Comparison of ENCODE assay signal across 10 mouse cellular contexts in the genomic region with DNA sequence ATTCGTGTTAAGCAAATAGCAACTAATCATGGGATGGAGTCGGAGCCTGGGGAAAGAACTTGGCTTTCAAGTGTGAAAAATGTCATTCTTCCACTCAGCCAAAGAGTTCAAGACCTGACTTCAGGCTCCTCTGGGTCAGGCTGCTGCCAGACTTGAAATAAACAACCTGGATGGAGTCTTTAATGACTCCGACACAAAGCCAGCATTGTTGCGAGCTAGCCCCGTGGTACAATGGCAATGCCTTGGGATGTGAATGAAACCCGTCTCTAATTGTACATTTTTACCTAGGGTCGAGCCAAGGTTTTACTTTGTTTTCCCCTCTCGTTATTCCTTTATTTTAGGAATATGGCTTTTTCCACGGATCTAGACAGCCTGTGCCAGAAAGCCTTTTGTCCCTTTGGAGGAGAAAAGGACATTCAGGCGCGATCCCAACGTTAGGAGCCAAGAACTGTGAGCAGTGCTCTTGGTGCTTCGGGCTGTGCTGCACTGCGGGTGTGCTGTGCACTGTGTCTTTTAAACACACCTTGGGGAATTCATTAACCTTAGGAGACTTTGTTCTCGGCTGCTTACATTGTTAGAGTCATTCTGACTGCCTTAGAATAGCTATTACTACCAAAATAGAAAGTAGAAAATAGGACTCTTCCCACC.
DNase-seq lines count a peak whose midpoint lies in the region; ATAC-seq and TF ChIP-seq lines count a peak whose summit lies in the region.
"Had no signal": no experiment of that assay in that cellular context is flagged by ENCODE, and none has a peak within 500 bp of the region (broad histone marks: within the 10 kb centered on the region; RNA-seq: fewer than 3 reads in every experiment).

No protein-coding gene starts in this region.

- no peaks in the 10 kb centered on the region for H3K9me3 ChIP-seq in hindbrain, embryonic 10.5 days
- no peaks in the 10 kb centered on the region for H3K9me3 ChIP-seq in hindbrain, postnatal 0 days (ENCODE audit: low read length)

- H3K4me1 ChIP-seq in hindbrain, embryonic 10.5 days (replicated peaks), result peaks cover 13% of the 10 kb centered on the region
- H3K4me1 ChIP-seq in hindbrain, postnatal 0 days (ENCODE audit: insufficient read depth, low read length), result no peaks in the 10 kb centered on the region

- H3K27ac ChIP-seq in hindbrain, embryonic 10.5 days, result no peak overlapping the region
- H3K27ac ChIP-seq in hindbrain, postnatal 0 days, result no peak overlapping the region
- no peak overlapping the region for H3K27ac ChIP-seq in layer of hippocampus, adult 2 months

- TF ChIP-seq CTCF in hindbrain, postnatal 0 days (IDR thresholded peaks at IDR 0.05; ENCODE audit: low read depth), result no peak
- TF ChIP-seq CTCF in layer of hippocampus, adult 2 months (conservative IDR thresholded peaks at IDR 0.05), result no peak

- H3K36me3 ChIP-seq in hindbrain, embryonic 10.5 days, result no peaks in the 10 kb centered on the region
- no peaks in the 10 kb centered on the region for H3K36me3 ChIP-seq in hindbrain, postnatal 0 days (ENCODE audit: insufficient read depth, low read length)

- H3K27me3 ChIP-seq in hindbrain, embryonic 10.5 days (ENCODE audit: insufficient read depth, poor library complexity, severe bottlenecking), result peaks cover 7% of the 10 kb centered on the region
- H3K27me3 ChIP-seq in hindbrain, postnatal 0 days (ENCODE audit: insufficient read depth, low read length), result no peaks in the 10 kb centered on the region

- no peak overlapping the region for H3K9ac ChIP-seq in hindbrain, postnatal 0 days (replicated peaks; ENCODE audit: low read length)

- no peak for ATAC-seq in hindbrain, postnatal 0 days
- ATAC-seq: midbrain, embryonic 16.5 days had no signal

- no peak overlapping the region for H3K4me3 ChIP-seq in hindbrain, embryonic 10.5 days
- H3K4me3 ChIP-seq in hindbrain, postnatal 0 days (ENCODE audit: low read length), result no peak overlapping the region
- H3K4me3 ChIP-seq in layer of hippocampus, adult 2 months, result no peak overlapping the region

- DNase-seq in hindbrain, embryonic 10.5 days (ENCODE audit: low spot score), result peak; percentile 25
- no peak for DNase-seq in hindbrain, postnatal 0 days (ENCODE audit: low spot score)
- peak; percentile 24 for DNase-seq in embryo, embryonic 9.5 days (ENCODE audit: extremely low spot score)
- peak; percentile 16 for DNase-seq in kidney, adult 11 months
- peak; percentile 73 for DNase-seq in mesoderm, embryonic 11.5 days (ENCODE audit: low read depth, low spot score)
- no peak for DNase-seq in right cerebral cortex, postnatal 10 days (ENCODE audit: low spot score in 2 of 2)
- no peak for DNase-seq in left cerebral cortex, adult 8-10 months (ENCODE audit: low spot score in 2 of 2)
- no peak for DNase-seq in layer of hippocampus, adult 2 months (ENCODE audit: low spot score in 2 of 2)
- DNase-seq: spleen, adult 18-20 months had no signal

- H3K4me2 ChIP-seq in hindbrain, postnatal 0 days (ENCODE audit: low read depth, low read length), result no peak overlapping the region

- WGBS in hindbrain, embryonic 10.5 days, result 51% methylated on average over 15 of the region's 15 CpGs
- 36% methylated on average over 15 of the region's 15 CpGs for WGBS in hindbrain, postnatal 0 days

Comparison
In these comparisons a context has a peak if more than half of its experiments do, and no peak if none do; other contexts are left out.
1. DNase-seq: peak in hindbrain, embryonic 10.5 days (single experiment), embryo, embryonic 9.5 days (single experiment), kidney, adult 11 months (single experiment) and mesoderm, embryonic 11.5 days (single experiment); none in hindbrain, postnatal 0 days (single experiment), right cerebral cortex, postnatal 10 days (0 of 2), left cerebral cortex, adult 8-10 months (0 of 2) and layer of hippocampus, adult 2 months (0 of 2).